Mouse (Mus musculus): ENCODE data around the gene Cped1.

DNA sequence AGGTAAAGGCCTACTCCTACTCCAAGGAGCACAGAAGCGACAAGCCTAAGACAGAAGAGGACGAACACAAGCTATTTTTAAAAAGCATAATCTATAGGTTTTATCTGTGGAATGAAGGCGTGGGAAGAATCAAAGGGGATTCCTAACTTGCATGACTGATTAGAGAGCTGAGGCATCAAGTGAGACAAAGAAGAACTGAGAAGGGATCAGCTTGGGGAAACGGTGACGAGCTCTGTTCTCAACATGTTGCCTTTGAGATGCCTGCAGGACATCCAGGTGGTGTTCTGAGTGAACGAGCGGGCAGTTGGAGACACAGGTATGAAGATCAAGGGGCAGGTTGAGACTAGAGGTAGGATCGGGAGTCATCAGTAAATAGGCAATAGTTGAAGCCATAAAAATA is 257.6 kb downstream of the Cped1 start:
- TF ChIP-seq CTCF (IDR thresholded peaks at IDR 0.05; ENCODE audit: low read depth, low read length) (no peak), GATA1 (IDR thresholded peaks at IDR 0.05; ENCODE audit: borderline replicate concordance, low read length) (no peak), TAL1 (conservative IDR thresholded peaks at IDR 0.05; ENCODE audit: low read depth, low read length) (no peak), GATA2 (IDR thresholded peaks at IDR 0.05; ENCODE audit: borderline replicate concordance, low read depth, low read length) (no peak)
